Mouse (Mus musculus): ENCODE results near the gene Gna11. TPM values are rescaled to one million over a fixed set of nuclear protein-coding genes. Genes with fewer than 3 reads are reported as not detected.

Gna11 gene
- polyA plus RNA-seq, 1 experiment from 2014 or later, result 88.2 TPM

GRCm38 (mm10) chr10:81572133-81572671 is 27.2 kb upstream of the Gna11 start:
- TF ChIP-seq CTCF (IDR thresholded peaks at IDR 0.05; ENCODE audit: low read depth), result no peak
- Histone ChIP-seq H3K9ac (peak overlapping the region; percentile 21; the same call in 1 of the 2 replicates), H3K4me2 (peak overlapping the region; percentile 76), H3K27me3 (ENCODE audit: insufficient read depth, low read length) (peaks cover 13% of the 10 kb centered on the region; the same call in 1 of the 2 replicates), H3K4me1 (ENCODE audit: insufficient read depth) (peaks cover 65% of the 10 kb centered on the region), H3K36me3 (ENCODE audit: insufficient read depth) (peaks cover under 1% of the 10 kb centered on the region; the same call in 1 of the 2 replicates), H3K4me3 (ENCODE audit: low read depth, low read length) (peak overlapping the region; percentile 40), H3K9me3 (ENCODE audit: low read depth, low read length) (no peaks in the 10 kb centered on the region), H3K27ac (ENCODE audit: low read depth) (peak overlapping the region; percentile 79)
- 11% methylated on average over 9 of the region's 9 CpGs for WGBS
- ATAC-seq (ENCODE audit: insufficient read depth), result 0 out of 2 replicates have a peak, but pooled peaks have one; percentile 0
- DNase-seq, result no peak

GRCm38 (mm10) chr10:81571501-81571876 is 26.5 kb upstream of the Gna11 start:
- Histone ChIP-seq H3K9ac (peak overlapping the region; percentile 33; the same call in 1 of the 2 replicates), H3K4me1 (ENCODE audit: insufficient read depth) (peaks cover 65% of the 10 kb centered on the region), H3K36me3 (ENCODE audit: insufficient read depth) (peaks cover 8% of the 10 kb centered on the region), H3K27ac (ENCODE audit: low read depth) (peak overlapping the region; percentile 95), H3K27me3 (ENCODE audit: insufficient read depth, low read length) (peaks cover 13% of the 10 kb centered on the region; the same call in 1 of the 2 replicates), H3K4me3 (ENCODE audit: low read depth, low read length) (peak overlapping the region; percentile 40), H3K4me2 (peak overlapping the region; percentile 76), H3K9me3 (ENCODE audit: low read depth, low read length) (no peaks in the 10 kb centered on the region)
- no peak for TF ChIP-seq CTCF (IDR thresholded peaks at IDR 0.05; ENCODE audit: low read depth)
- under 1% methylated on average over 18 of the region's 18 CpGs for WGBS
- ATAC-seq (ENCODE audit: insufficient read depth), result peak; percentile 90
- peak; percentile 100 for DNase-seq

- DNase-seq (peak; percentile 99), ATAC-seq (ENCODE audit: insufficient read depth) (peak; percentile 65)
- WGBS, result under 1% methylated on average over 34 of the region's 34 CpGs
- Histone ChIP-seq H3K9me3 (ENCODE audit: low read depth, low read length) (no peaks in the 10 kb centered on the region), H3K4me1 (ENCODE audit: insufficient read depth) (peaks cover 61% of the 10 kb centered on the region), H3K4me3 (ENCODE audit: low read depth, low read length) (peak overlapping the region; percentile 40), H3K9ac (peak overlapping the region; percentile 33), H3K36me3 (ENCODE audit: insufficient read depth) (peaks cover 13% of the 10 kb centered on the region), H3K27me3 (ENCODE audit: insufficient read depth, low read length) (peaks cover 8% of the 10 kb centered on the region; the same call in 1 of the 2 replicates), H3K4me2 (peak overlapping the region; percentile 76), H3K27ac (ENCODE audit: low read depth) (peak overlapping the region; percentile 95)
- peak; percentile 9; the same call in 1 of the 2 replicates for TF ChIP-seq CTCF (IDR thresholded peaks at IDR 0.05; ENCODE audit: low read depth)
These were observed 26.0 kb upstream of the Gna11 start for GRCm38 (mm10) chr10:81570831-81571500.

GRCm38 (mm10) chr10:81570238-81570800 is 25.3 kb upstream of the Gna11 start:
- Histone ChIP-seq H3K4me2 (peak overlapping the region; percentile 76), H3K27me3 (ENCODE audit: insufficient read depth, low read length) (peaks cover 7% of the 10 kb centered on the region; the same call in 1 of the 2 replicates), H3K4me3 (ENCODE audit: low read depth, low read length) (peak overlapping the region; percentile 40), H3K36me3 (ENCODE audit: insufficient read depth) (peaks cover 19% of the 10 kb centered on the region), H3K9ac (peak overlapping the region; percentile 32), H3K9me3 (ENCODE audit: low read depth, low read length) (no peaks in the 10 kb centered on the region), H3K4me1 (ENCODE audit: insufficient read depth) (peaks cover 55% of the 10 kb centered on the region), H3K27ac (ENCODE audit: low read depth) (peak overlapping the region; percentile 95)
- DNase-seq (peak; percentile 26), ATAC-seq (ENCODE audit: insufficient read depth) (peak; percentile 2)
- no peak for TF ChIP-seq CTCF (IDR thresholded peaks at IDR 0.05; ENCODE audit: low read depth)
- 1% methylated on average over 11 of the region's 11 CpGs for WGBS

GRCm38 (mm10) chr10:81569507-81570237 is 24.7 kb upstream of the Gna11 start:
- WGBS, result 50% methylated on average over 9 of the region's 9 CpGs
- ATAC-seq (ENCODE audit: insufficient read depth) (no peak), DNase-seq (peak; percentile 31)
- Histone ChIP-seq H3K27me3 (ENCODE audit: insufficient read depth, low read length) (peaks cover 7% of the 10 kb centered on the region; the same call in 1 of the 2 replicates), H3K4me1 (ENCODE audit: insufficient read depth) (peaks cover 52% of the 10 kb centered on the region), H3K9ac (no peak overlapping the region), H3K36me3 (ENCODE audit: insufficient read depth) (peaks cover 26% of the 10 kb centered on the region), H3K4me3 (ENCODE audit: low read depth, low read length) (no peak overlapping the region), H3K9me3 (ENCODE audit: low read depth, low read length) (no peaks in the 10 kb centered on the region), H3K4me2 (peak overlapping the region; percentile 76), H3K27ac (ENCODE audit: low read depth) (peak overlapping the region; percentile 95)
- TF ChIP-seq CTCF (IDR thresholded peaks at IDR 0.05; ENCODE audit: low read depth), result no peak

GRCm38 (mm10) chr10:81568381-81569191 is 23.6 kb upstream of the Gna11 start:
- Histone ChIP-seq H3K4me1 (ENCODE audit: insufficient read depth) (peaks cover 49% of the 10 kb centered on the region), H3K27ac (ENCODE audit: low read depth) (peak overlapping the region; percentile 95), H3K27me3 (ENCODE audit: insufficient read depth, low read length) (no peaks in the 10 kb centered on the region; the same call in 1 of the 2 replicates), H3K9me3 (ENCODE audit: low read depth, low read length) (no peaks in the 10 kb centered on the region), H3K9ac (peak overlapping the region; percentile 22; the same call in 1 of the 2 replicates), H3K4me2 (peak overlapping the region; percentile 53), H3K4me3 (ENCODE audit: low read depth, low read length) (0 out of 2 replicates have a peak overlapping the region, but pooled peaks have one; percentile 4), H3K36me3 (ENCODE audit: insufficient read depth) (peaks cover 36% of the 10 kb centered on the region)
- no peak for TF ChIP-seq CTCF (IDR thresholded peaks at IDR 0.05; ENCODE audit: low read depth)
- 7% methylated on average over 16 of the region's 16 CpGs for WGBS
- peak; percentile 10 for ATAC-seq (ENCODE audit: insufficient read depth)
- DNase-seq, result peak; percentile 88
